Mouse (Mus musculus) adrenal gland, adult 2 months (tissue): ENCODE data around the gene Ptprh. TPM values are rescaled to one million over a fixed set of nuclear protein-coding genes. Genes with fewer than 3 reads are reported as not detected.
A peak's percentile ranks its signal among the peaks of the same experiment; 100 is the strongest.

Experiments
- DNase-seq: peaks from one replicate; pipeline ENCODE4 v3.0.0; 2021
- microRNA-seq, 2 experiments: library from miRNA; unstranded; fragments of <30 nt; microRNA quantifications; one replicate each; pipeline ENCODE4 v1.2.0; 2021
- polyA plus RNA-seq: library from polyadenylated mRNA; depleted of rRNA; stranded (reverse); fragments of >200 nt; gene quantifications from 2 replicates; pipeline ENCODE4 v1.2.3, GENCODE M21; 2012; rRNA removed
- total RNA-seq, 2 experiments: library from RNA; stranded (reverse); gene quantifications; 2 replicates each; pipeline ENCODE4 v1.2.3; 2021

Ptprh gene
- total and polyA plus RNA-seq, 3 experiments, result not detected

DNA sequence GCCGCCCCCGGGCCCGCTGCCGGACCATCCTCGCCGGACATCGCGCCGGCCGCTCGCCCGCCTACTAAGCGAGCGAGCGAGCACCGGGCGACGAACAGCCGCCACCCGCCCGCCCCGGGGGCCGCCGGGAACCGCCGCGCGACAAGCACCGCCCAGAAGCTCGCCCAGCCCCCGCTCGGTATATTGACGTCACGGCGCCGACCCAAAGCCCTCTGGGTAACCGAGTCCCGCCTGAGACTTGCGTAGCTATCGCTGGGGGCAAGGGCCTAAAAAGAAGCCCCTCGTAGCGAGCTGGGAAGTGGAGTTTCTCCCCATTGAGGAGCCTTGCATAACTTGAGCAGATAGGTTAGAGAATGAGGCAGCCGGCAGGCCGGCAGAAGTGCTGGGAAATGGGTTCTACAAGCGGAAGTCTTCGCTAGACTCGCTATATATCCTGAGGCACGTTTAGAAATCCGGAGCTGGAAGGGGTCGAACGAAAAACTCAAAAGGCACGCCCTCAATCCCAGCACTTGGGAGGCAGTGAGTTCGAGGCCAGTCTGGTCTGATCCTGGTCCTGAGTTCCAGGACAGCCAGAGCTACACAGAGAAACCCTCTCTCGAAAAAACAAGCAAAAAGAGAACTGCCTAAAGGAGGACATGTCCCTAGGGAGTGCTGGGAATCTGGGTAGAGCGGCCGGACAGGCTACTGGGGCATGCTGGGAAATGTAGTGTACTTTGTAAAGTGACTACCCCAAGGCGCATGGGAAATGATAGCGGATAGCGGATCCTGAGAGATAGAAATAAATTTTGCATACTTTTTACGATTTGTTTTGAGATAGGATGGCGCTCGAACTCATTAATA, 102.1 kb downstream of the Ptprh start, which contains the start of gene Ppp1r12c:
TSS of gene Ppp1r12c (minus strand) at position 123 of the 840 bp plus-strand sequence.
- peak; percentile 98 for DNase-seq

DNA sequence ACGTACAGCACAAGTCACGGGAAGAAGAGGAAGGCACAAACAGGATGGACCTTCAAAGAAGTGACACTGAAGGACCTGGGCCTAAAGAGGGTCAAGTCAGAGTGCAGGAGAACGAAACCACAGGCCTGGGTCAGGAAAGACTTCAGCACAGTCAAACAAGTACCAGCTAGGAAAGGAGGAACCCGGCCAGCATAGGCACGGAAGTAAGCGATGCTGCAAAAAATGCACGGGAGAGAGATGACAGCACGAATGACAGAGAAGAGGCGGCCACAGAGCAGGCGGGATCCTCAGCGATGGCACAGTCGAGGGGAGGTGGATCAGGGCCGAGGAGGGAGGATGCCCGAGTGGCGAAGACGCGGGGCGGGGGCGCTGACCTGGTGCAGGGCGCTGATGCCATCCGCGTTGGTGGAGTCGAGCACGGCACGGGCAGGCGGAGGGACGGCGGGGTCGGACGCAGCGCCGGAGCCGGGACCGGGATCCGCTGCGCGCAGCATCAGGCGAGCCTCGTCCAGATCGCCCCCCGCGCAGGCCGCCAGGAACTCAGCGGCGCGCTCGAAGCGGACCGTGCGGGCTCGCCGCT, 102.9 kb downstream of the Ptprh start:
- peak; percentile 70 for DNase-seq

DNA sequence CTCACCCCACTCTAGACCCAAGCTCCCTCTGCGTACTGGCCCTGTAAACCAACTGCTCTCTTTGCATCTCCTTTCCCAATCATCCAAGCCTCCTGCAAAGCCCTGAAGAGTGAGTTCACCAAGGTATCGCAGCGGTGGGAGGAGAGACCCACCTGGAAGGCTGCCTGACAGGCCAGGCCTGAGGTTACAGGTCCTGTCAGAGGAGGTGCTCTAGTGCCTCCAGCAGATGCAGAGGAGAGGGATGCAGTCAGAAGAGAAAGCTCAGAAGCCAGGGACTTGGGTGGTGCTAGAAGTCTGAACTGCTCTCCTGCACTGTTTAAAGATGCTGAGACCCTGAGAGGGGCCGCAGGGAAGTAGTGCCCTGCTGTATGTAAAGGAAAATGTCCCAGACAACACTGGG, 104.8 kb downstream of the Ptprh start:
- DNase-seq, result no peak

Small RNAs within 50 kb of the gene (microRNA-seq; reads per million reads assigned to microRNA genes)
- 0 reads per million in 2 experiments for gene Gm23577

Other genes with a start within 250 kb of the Ptprh start
- gene Gp6, start 206.3 kb downstream of the Ptprh start, total RNA-seq, result under 1 TPM in 1 of 2 experiments, not detected in 1; 0.40 TPM
- not detected in 2 replicates for gene Gp6, start 206.3 kb downstream of the Ptprh start, polyA plus RNA-seq
- 10 to 100 TPM; 17.5 to 19.7 TPM for gene Rdh13, start 158.4 kb downstream of the Ptprh start, total RNA-seq
- 11.5 and 13.1 TPM in 2 replicates for gene Rdh13, start 158.4 kb downstream of the Ptprh start, polyA plus RNA-seq
- gene Eps8l1, start 143.4 kb downstream of the Ptprh start, total RNA-seq, result 1 to 10 TPM; 5.2 to 6.9 TPM
- 2.5 and 5.0 TPM in 2 replicates for gene Eps8l1, start 143.4 kb downstream of the Ptprh start, polyA plus RNA-seq
- gene Ppp1r12c, start 102.4 kb downstream of the Ptprh start, total RNA-seq, result 100 to 1,000 TPM in 1 of 2 experiments, 10 to 100 TPM in 1; 93.3 to 102 TPM
- 101 and 164 TPM in 2 replicates for gene Ppp1r12c, start 102.4 kb downstream of the Ptprh start, polyA plus RNA-seq
- gene Tnnt1, start 87.7 kb downstream of the Ptprh start, total RNA-seq, result 1 to 10 TPM in 1 of 2 experiments, under 1 TPM in 1; 0.37 to 1.6 TPM
- 0.17 TPM in 1 of 2 replicates, not detected in the other for gene Tnnt1, start 87.7 kb downstream of the Ptprh start, polyA plus RNA-seq
- gene Tnni3, start 79.8 kb downstream of the Ptprh start, total RNA-seq, result 1 to 10 TPM in 1 of 2 experiments, not detected in 1; 1.7 TPM
- gene Tnni3, start 79.8 kb downstream of the Ptprh start, polyA plus RNA-seq, result 3.3 and 4.7 TPM in 2 replicates
- gene Dnaaf3, start 71.6 kb downstream of the Ptprh start, total RNA-seq, result under 1 TPM; 0.66 to 0.98 TPM
- 2.7 and 3.0 TPM in 2 replicates for gene Dnaaf3, start 71.6 kb downstream of the Ptprh start, polyA plus RNA-seq
- gene Syt5, start 56.5 kb downstream of the Ptprh start, total RNA-seq, result 10 to 100 TPM in 1 of 2 experiments, 1 to 10 TPM in 1; 7.7 to 11.6 TPM
- gene Syt5, start 56.5 kb downstream of the Ptprh start, polyA plus RNA-seq, result 4.1 and 5.2 TPM in 2 replicates
- 1 to 10 TPM; 5.2 to 7.4 TPM for gene Tmem86b, start 27.4 kb upstream of the Ptprh start, total RNA-seq
- gene Tmem86b, start 27.4 kb upstream of the Ptprh start, polyA plus RNA-seq, result 11.6 and 17.8 TPM in 2 replicates
- gene Ppp6r1, start 55.0 kb upstream of the Ptprh start, total RNA-seq, result 10 to 100 TPM; 81.8 to 92.3 TPM
- 114 and 134 TPM in 2 replicates for gene Ppp6r1, start 55.0 kb upstream of the Ptprh start, polyA plus RNA-seq
- 10 to 100 TPM; 38.2 to 50.8 TPM for gene Hspbp1, start 81.0 kb upstream of the Ptprh start, total RNA-seq
- gene Hspbp1, start 81.0 kb upstream of the Ptprh start, polyA plus RNA-seq, result 65.6 and 73.2 TPM in 2 replicates
- gene Brsk1, start 86.6 kb upstream of the Ptprh start, total RNA-seq, result 1 to 10 TPM; 3.1 to 6.5 TPM
- gene Brsk1, start 86.6 kb upstream of the Ptprh start, polyA plus RNA-seq, result 8.3 and 9.8 TPM in 2 replicates
- under 1 TPM; 0.40 to 0.55 TPM for gene Tmem150b, start 121.2 kb upstream of the Ptprh start, total RNA-seq
- 0.30 and 0.42 TPM in 2 replicates for gene Tmem150b, start 121.2 kb upstream of the Ptprh start, polyA plus RNA-seq
- gene Kmt5c, start 136.1 kb upstream of the Ptprh start, total RNA-seq, result 10 to 100 TPM; 27.9 to 35.2 TPM
- 162 and 205 TPM in 2 replicates for gene Kmt5c, start 136.1 kb upstream of the Ptprh start, polyA plus RNA-seq
- gene Cox6b2, start 149.1 kb upstream of the Ptprh start, total RNA-seq, result 10 to 100 TPM in 1 of 2 experiments, 1 to 10 TPM in 1; 7.4 to 10.4 TPM
- 7.9 and 13.2 TPM in 2 replicates for gene Cox6b2, start 149.1 kb upstream of the Ptprh start, polyA plus RNA-seq
- not detected for gene Fam71e2, start 167.3 kb upstream of the Ptprh start, total RNA-seq
- gene Fam71e2, start 167.3 kb upstream of the Ptprh start, polyA plus RNA-seq, result not detected in 2 replicates
- gene Il11, start 178.8 kb upstream of the Ptprh start, total RNA-seq, result under 1 TPM in 1 of 2 experiments, not detected in 1; 0.48 TPM
- gene Il11, start 178.8 kb upstream of the Ptprh start, polyA plus RNA-seq, result 0.54 and 0.71 TPM in 2 replicates
- not detected for gene Tmem190, start 178.9 kb upstream of the Ptprh start, total RNA-seq
- not detected in 2 replicates for gene Tmem190, start 178.9 kb upstream of the Ptprh start, polyA plus RNA-seq
- 10 to 100 TPM; 10.2 to 10.8 TPM for gene Tmem238, start 185.6 kb upstream of the Ptprh start, total RNA-seq
- gene Tmem238, start 185.6 kb upstream of the Ptprh start, polyA plus RNA-seq, result 144 and 180 TPM in 2 replicates
- gene Rpl28, start 188.8 kb upstream of the Ptprh start, total RNA-seq, result 1,000 to 10,000 TPM in 1 of 2 experiments, 100 to 1,000 TPM in 1; 958 to 1,234 TPM
- gene Rpl28, start 188.8 kb upstream of the Ptprh start, polyA plus RNA-seq, result 237 and 255 TPM in 2 replicates
- 100 to 1,000 TPM in 1 of 2 experiments, 10 to 100 TPM in 1; 98.1 to 140 TPM for gene Ube2s, start 208.5 kb upstream of the Ptprh start, total RNA-seq
- 148 and 156 TPM in 2 replicates for gene Ube2s, start 208.5 kb upstream of the Ptprh start, polyA plus RNA-seq
- 1 to 10 TPM; 1.9 TPM for gene Shisa7, start 240.7 kb upstream of the Ptprh start, total RNA-seq
- 2.9 and 4.0 TPM in 2 replicates for gene Shisa7, start 240.7 kb upstream of the Ptprh start, polyA plus RNA-seq